Mouse (Mus musculus) CH12.LX (cell line): Measurements from ENCODE around the gene Oxct1. TPM values are rescaled to one million over a fixed set of nuclear protein-coding genes. Genes with fewer than 3 reads are reported as not detected.

Source experiments
- DNase-seq: peaks from one replicate; pipeline ENCODE4 v3.0.0-alpha.2; 2013; ENCODE audit errors: extremely low read depth
- H3K27ac ChIP-seq: 2 replicates; pipeline ENCODE4 v1.5.1; 2012; ENCODE audit warnings: low read depth, mild to moderate bottlenecking, control low read depth, moderate library complexity; ENCODE audit not compliant: insufficient read depth
- H3K27me3 ChIP-seq: replicated peaks from 2 replicates; pipeline ENCODE3; 2012; ENCODE audit warnings: inconsistent platforms
- H3K36me3 ChIP-seq, 2 experiments: replicated peaks in 1 of 2; 2 replicates each; pipeline versions ENCODE3 to v1.6.1; 2012; ENCODE audit warnings: inconsistent platforms in 1 of 2, low read length in 1 of 2, mild to moderate bottlenecking in 1 of 2, mixed read lengths in 1 of 2, moderate library complexity in 1 of 2; ENCODE audit not compliant: control insufficient read depth in 1 of 2, insufficient read depth in 1 of 2
- H3K4me1 ChIP-seq, 2 experiments: 2 replicates each; pipeline ENCODE4 v1.6.1; 2012; ENCODE audit warnings: inconsistent platforms in 1 of 2, moderate library complexity in 1 of 2; ENCODE audit not compliant: insufficient read depth in 2 of 2, control insufficient read depth in 1 of 2
- H3K4me2 ChIP-seq: 2 replicates; pipeline ENCODE4 v1.6.1; 2012; ENCODE audit warnings: low read depth, mild to moderate bottlenecking, control low read depth; ENCODE audit not compliant: poor library complexity, insufficient read depth, severe bottlenecking
- H3K4me3 ChIP-seq, 3 experiments: fragments of 150-350 bp in 1 of 3; sonication (generic) in 1 of 3; replicated peaks in 1 of 3; 2 replicates each; pipeline versions ENCODE3 to v1.5.1; 2011 to 2012; ENCODE audit warnings: low read depth in 2 of 3, low read length in 2 of 3, mild to moderate bottlenecking in 2 of 3, moderate library complexity in 2 of 3, control low read depth in 1 of 3, improper control_type of control experiment in 1 of 3, inconsistent platforms in 1 of 3, mixed read lengths in 1 of 3; ENCODE audit not compliant: poor library complexity in 1 of 3
- H3K79me2 ChIP-seq: replicated peaks from 2 replicates; pipeline ENCODE4 v1.6.1; 2012; ENCODE audit warnings: mild to moderate bottlenecking, moderate library complexity; ENCODE audit not compliant: control insufficient read depth, poor library complexity, insufficient read depth, severe bottlenecking; ENCODE audit errors: extremely low read depth
- H3K9ac ChIP-seq: 2 replicates; pipeline ENCODE4 v1.6.1; 2012; ENCODE audit warnings: low read depth, mild to moderate bottlenecking, control low read depth, moderate library complexity; ENCODE audit not compliant: insufficient read depth
- H3K9me3 ChIP-seq: replicated peaks from 2 replicates; pipeline ENCODE3; 2012; ENCODE audit warnings: low read length, inconsistent platforms, mixed read lengths
- BHLHE40 ChIP-seq: IDR thresholded peaks from 2 replicates; pipeline ENCODE4 v1.6.1; 2011; ENCODE audit warnings: mild to moderate bottlenecking, low read depth, low read length, improper control_type of control experiment
- CHD1 ChIP-seq: IDR thresholded peaks from 2 replicates; pipeline ENCODE4 v1.6.1; 2012; ENCODE audit warnings: low read depth, low read length, improper control_type of control experiment, inconsistent platforms
- CHD2 ChIP-seq: IDR thresholded peaks from 2 replicates; pipeline ENCODE4 v1.6.1; 2011; ENCODE audit warnings: low read length, improper control_type of control experiment
- CTCF ChIP-seq, 2 experiments: IDR thresholded peaks in 1 of 2; conservative IDR thresholded peaks in 1 of 2; 2 replicates each; pipeline ENCODE4 v1.5.1; 2011 to 2012; ENCODE audit warnings: low read depth in 2 of 2, low read length in 2 of 2, improper control_type of control experiment in 1 of 2, inconsistent platforms in 1 of 2, mild to moderate bottlenecking in 1 of 2, moderate library complexity in 1 of 2
- E2F4 ChIP-seq: IDR thresholded peaks from 2 replicates; pipeline ENCODE4 v1.6.1; 2011; ENCODE audit warnings: low read depth, low read length, improper control_type of control experiment; ENCODE audit not compliant: insufficient replicate concordance
- ELF1 ChIP-seq: IDR thresholded peaks from 2 replicates; pipeline ENCODE4 v1.6.1; 2014; ENCODE audit warnings: low read depth, mild to moderate bottlenecking, inconsistent platforms, low read length, improper control_type of control experiment
- IRF4 ChIP-seq: IDR thresholded peaks from 2 replicates; pipeline ENCODE4 v1.6.1; 2014; ENCODE audit warnings: low read depth, mild to moderate bottlenecking, inconsistent platforms, low read length, improper control_type of control experiment
- KAT2A ChIP-seq: IDR thresholded peaks from 2 replicates; pipeline ENCODE4 v1.6.1; 2012; ENCODE audit warnings: low read length, improper control_type of control experiment, inconsistent platforms; ENCODE audit not compliant: insufficient replicate concordance
- MAFK ChIP-seq: IDR thresholded peaks from 2 replicates; pipeline ENCODE4 v1.6.1; 2011; ENCODE audit warnings: low read length, improper control_type of control experiment; ENCODE audit not compliant: insufficient replicate concordance
- MYC ChIP-seq: IDR thresholded peaks from 2 replicates; pipeline ENCODE4 v1.6.1; 2011; ENCODE audit warnings: low read depth, mild to moderate bottlenecking, improper control_type of control experiment, low read length
- NELFE ChIP-seq: IDR thresholded peaks from 2 replicates; pipeline ENCODE4 v1.6.1; 2011; ENCODE audit warnings: low read depth, low read length, improper control_type of control experiment
- NRF1 ChIP-seq: IDR thresholded peaks from 2 replicates; pipeline ENCODE4 v1.6.1; 2014; ENCODE audit warnings: low read depth, mild to moderate bottlenecking, inconsistent platforms, low read length, improper control_type of control experiment, moderate library complexity
- POLR2A ChIP-seq: IDR thresholded peaks from 2 replicates; pipeline ENCODE4 v1.6.1; 2011; ENCODE audit warnings: low read depth, mild to moderate bottlenecking, improper control_type of control experiment, low read length
- POLR2AphosphoS2 ChIP-seq: IDR thresholded peaks from 2 replicates; pipeline ENCODE4 v1.6.1; 2011; ENCODE audit warnings: low read depth, low read length, improper control_type of control experiment
- RAD21 ChIP-seq: IDR thresholded peaks from 2 replicates; pipeline ENCODE4 v1.6.1; 2011; ENCODE audit warnings: low read depth, mild to moderate bottlenecking, low read length, improper control_type of control experiment, moderate library complexity
- RCOR1 ChIP-seq: conservative IDR thresholded peaks from 2 replicates; pipeline ENCODE4 v1.6.1; 2012; ENCODE audit warnings: low read depth, mild to moderate bottlenecking, inconsistent platforms, low read length, improper control_type of control experiment
- SMC3 ChIP-seq: IDR thresholded peaks from 2 replicates; pipeline ENCODE4 v1.6.1; 2011; ENCODE audit warnings: low read depth, low read length, improper control_type of control experiment
- USF1 ChIP-seq: IDR thresholded peaks from 2 replicates; pipeline ENCODE4 v1.6.1; 2014; ENCODE audit warnings: low read depth, mild to moderate bottlenecking, inconsistent platforms, low read length, improper control_type of control experiment
- USF2 ChIP-seq: conservative IDR thresholded peaks from 2 replicates; pipeline ENCODE4 v1.6.1; 2011; ENCODE audit warnings: low read depth, low read length, improper control_type of control experiment
- ZKSCAN1 ChIP-seq: IDR thresholded peaks from 2 replicates; pipeline ENCODE4 v1.6.1; 2012; ENCODE audit warnings: low read depth, inconsistent platforms, low read length, improper control_type of control experiment, borderline replicate concordance
- ZNF384 ChIP-seq: IDR thresholded peaks from 2 replicates; pipeline ENCODE4 v1.6.1; 2012; ENCODE audit warnings: low read depth, low read length, improper control_type of control experiment, inconsistent platforms
- dilution Hi-C: fragments of 300-500 bp; cut with MboI; formaldehyde crosslinking; loops from 2 replicates; pipeline ENCODE4 v1.14.3; 2020; ENCODE audit warnings: low sequenced_read_pairs; ENCODE audit not compliant: extremely low pct_unique_long_range_greater_than_20kb, extremely low pct_ligation_motif_present
- in situ Hi-C: fragments of 300-500 bp; cut with MboI; formaldehyde crosslinking; loops from 3 replicates; pipeline ENCODE4 v1.14.3; 2019; ENCODE audit warnings: low sequenced_read_pairs, low pct_ligation_motif_present, low pct_unique_long_range_greater_than_20kb, mixed read lengths
- polyA plus RNA-seq: library from polyadenylated mRNA; unstranded; fragments of >175 nt; gene quantifications from 2 replicates; pipeline ENCODE4 v1.2.1, GENCODE M21; 2012; ENCODE audit warnings: low read depth; ENCODE audit not compliant: insufficient read length
- total RNA-seq, 2 experiments: library from RNA; depleted of rRNA; stranded (reverse); fragments of 300-350 nt in 1 of 2; fragments of >200 nt in 1 of 2; gene quantifications; 2 replicates each; pipeline ENCODE4 v1.2.3; 2012 to 2014

Gene Oxct1
- total and polyA plus RNA-seq, 3 experiments: 101 to 127 (median 105) TPM

DNA sequence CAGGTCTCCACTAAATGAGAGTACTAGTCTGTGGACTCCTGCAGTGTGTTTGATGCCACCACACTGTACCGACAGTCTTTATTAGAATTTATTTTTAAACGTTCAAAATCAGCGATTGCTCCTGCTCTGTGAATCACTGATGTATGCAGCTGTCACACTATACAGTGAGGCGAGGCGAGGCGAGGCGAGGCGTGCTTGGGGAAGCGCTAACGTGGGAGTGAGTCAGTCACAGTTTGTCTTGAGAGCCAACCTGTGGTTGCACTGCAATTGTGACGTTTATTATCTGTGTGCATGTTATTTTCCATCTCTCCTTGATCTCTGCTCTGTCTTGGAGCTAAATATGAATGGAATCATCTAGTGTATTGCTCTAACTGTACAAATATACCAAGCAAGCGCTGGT is 113.3 kb downstream of the Oxct1 start:
- Histone ChIP-seq H3K27me3 (no peaks in the 10 kb centered on the region), H3K27ac (no peak overlapping the region), H3K36me3 (peaks cover 3 to 40% of the 10 kb centered on the region in 2 experiments), H3K9ac (no peak overlapping the region), H3K4me2 (no peak overlapping the region), H3K4me3 (no peak overlapping the region), H3K79me2 (no peaks in the 10 kb centered on the region), H3K4me1 (no peaks in the 10 kb centered on the region), H3K9me3 (no peaks in the 10 kb centered on the region)
- no peak for TF ChIP-seq E2F4
- no peak for TF ChIP-seq ZKSCAN1
- TF ChIP-seq KAT2A: no peak
- no peak for TF ChIP-seq NELFE
- TF ChIP-seq CHD2: no peak
- in situ Hi-C loops: no loop called here
- DNase-seq: no peak
- dilution Hi-C loops: no loop called here

DNA sequence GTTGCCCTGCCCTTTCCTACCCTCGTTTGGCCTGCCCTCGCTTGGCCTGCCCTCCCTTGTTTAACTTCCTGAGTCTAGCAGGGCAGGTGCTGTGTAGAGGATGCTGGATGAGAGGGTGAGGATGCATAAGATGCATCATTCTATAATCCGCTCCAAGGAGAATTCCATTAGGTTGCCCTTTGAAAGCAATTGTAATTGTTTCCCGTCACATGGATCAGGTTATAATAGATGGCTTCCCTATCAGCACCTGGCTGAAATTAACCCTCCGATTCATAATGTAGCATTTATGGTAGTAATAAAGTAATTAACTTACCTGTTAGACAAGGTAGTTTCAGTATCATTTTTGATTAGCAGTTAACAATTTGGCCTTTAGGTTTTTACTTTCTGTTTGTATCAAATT is 119.2 kb downstream of the Oxct1 start:
- dilution Hi-C loops (no loop called here), in situ Hi-C loops (no loop called here)

DNA sequence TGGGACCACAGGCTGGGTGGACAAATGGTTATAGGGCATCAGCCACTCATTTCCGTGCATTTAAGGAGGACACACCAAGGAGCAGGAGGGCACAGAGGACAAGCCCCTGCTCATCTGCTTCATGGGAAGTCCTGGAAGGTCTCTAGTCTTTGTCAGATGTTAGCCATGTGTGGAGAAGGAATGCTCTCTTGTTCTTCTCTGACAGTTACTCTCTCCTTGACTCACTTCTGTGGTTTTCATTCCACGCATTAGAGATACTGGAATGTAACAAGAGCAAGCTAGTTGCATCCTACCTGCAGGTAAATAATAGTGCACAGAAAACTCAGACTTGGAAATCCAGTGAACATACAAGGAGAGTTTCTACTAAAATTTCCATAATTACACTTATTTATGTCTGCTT is 121.5 kb downstream of the Oxct1 start:
- H3K9ac ChIP-seq: no peak overlapping the region
- H3K4me1 ChIP-seq: no peaks in the 10 kb centered on the region
- H3K36me3 ChIP-seq: peaks cover 14 to 56% of the 10 kb centered on the region in 2 experiments
- H3K4me3 ChIP-seq: no peak overlapping the region
- no peak for TF ChIP-seq IRF4
- no peaks in the 10 kb centered on the region for H3K79me2 ChIP-seq
- dilution Hi-C loops (no loop called here), in situ Hi-C loops (no loop called here)
- H3K4me2 ChIP-seq: no peak overlapping the region
- H3K27ac ChIP-seq: no peak overlapping the region
- H3K27me3 ChIP-seq: no peaks in the 10 kb centered on the region
- no peak for DNase-seq
- H3K9me3 ChIP-seq: no peaks in the 10 kb centered on the region

More for the DNA sequence above, 119.2 kb downstream of the Oxct1 start:
- Histone ChIP-seq H3K27ac (no peak overlapping the region), H3K27me3 (no peaks in the 10 kb centered on the region), H3K4me2 (no peak overlapping the region), H3K4me3 (no peak overlapping the region), H3K36me3 (peaks cover 15 to 55% of the 10 kb centered on the region in 2 experiments), H3K79me2 (no peaks in the 10 kb centered on the region), H3K4me1 (no peaks in the 10 kb centered on the region), H3K9me3 (no peaks in the 10 kb centered on the region), H3K9ac (no peak overlapping the region)
- no peak for DNase-seq
- TF ChIP-seq MAFK (no peak), USF2 (no peak), POLR2AphosphoS2 (no peak), ELF1 (no peak), IRF4 (no peak), POLR2A (no peak), USF1 (no peak), NELFE (no peak), MYC (no peak), CTCF (conservative IDR thresholded peaks at IDR 0.05 in 1 of 2, IDR thresholded peaks at IDR 0.05 in 1 of 2; ENCODE audit: low read depth in 2 of 2, low read length in 2 of 2) (no peak), SMC3 (no peak), ZNF384 (no peak), BHLHE40 (no peak), RAD21 (no peak), KAT2A (no peak), RCOR1 (no peak), NRF1 (no peak), CHD1 (no peak)
